Mouse (Mus musculus) liver, adult 2 months (tissue): Measurements from ENCODE around the gene Sgip1. TPM values are rescaled to one million over a fixed set of nuclear protein-coding genes. Genes with fewer than 3 reads are reported as not detected.

Source experiments
- DNase-seq: peaks from one replicate; pipeline ENCODE4 v3.0.0-alpha.2; 2011; ENCODE audit warnings: low read depth, low spot score; ENCODE audit errors: extremely low read depth
- H3K27ac ChIP-seq: fragments of 200-500 bp; replicated peaks from 2 replicates; pipeline ENCODE4 v1.5.1; 2012; ENCODE audit warnings: low read depth, mild to moderate bottlenecking, control low read depth, inconsistent platforms, low read length; ENCODE audit not compliant: insufficient read depth
- H3K27me3 ChIP-seq: fragments of 200-500 bp; 2 replicates; pipeline ENCODE4 v1.6.1; 2012; ENCODE audit warnings: mild to moderate bottlenecking, moderate library complexity, low read length, inconsistent platforms; ENCODE audit not compliant: control insufficient read depth, insufficient read depth
- H3K36me3 ChIP-seq: fragments of 200-500 bp; 2 replicates; pipeline ENCODE4 v1.6.1; 2012; ENCODE audit warnings: low read length, inconsistent platforms; ENCODE audit not compliant: control insufficient read depth, insufficient read depth
- H3K4me1 ChIP-seq: fragments of 200-500 bp; 2 replicates; pipeline ENCODE4 v1.6.1; 2011; ENCODE audit warnings: low read length; ENCODE audit not compliant: control insufficient read depth, insufficient read depth
- H3K4me3 ChIP-seq: fragments of 200-500 bp; 2 replicates; pipeline ENCODE4 v1.5.1; 2011; ENCODE audit warnings: low read depth, mild to moderate bottlenecking, control low read depth, low read length, moderate library complexity; ENCODE audit not compliant: insufficient read depth
- H3K79me2 ChIP-seq: fragments of 200-500 bp; 2 replicates; pipeline ENCODE4 v1.6.1; 2012; ENCODE audit warnings: inconsistent platforms, mild to moderate bottlenecking, low read length, moderate library complexity; ENCODE audit not compliant: control insufficient read depth, insufficient read depth
- H3K9ac ChIP-seq: fragments of 200-500 bp; 2 replicates; pipeline ENCODE4 v1.6.1; 2012; ENCODE audit warnings: low read depth, mild to moderate bottlenecking, control low read depth, inconsistent platforms, low read length
- CTCF ChIP-seq: fragments of 200-500 bp; IDR thresholded peaks from 2 replicates; pipeline ENCODE4 v1.5.1; 2011; ENCODE audit warnings: low read depth, low read length, control low read depth
- POLR2A ChIP-seq: fragments of 200-500 bp; IDR thresholded peaks from 2 replicates; pipeline ENCODE4 v1.6.1; 2011; ENCODE audit warnings: low read length, control low read depth; ENCODE audit not compliant: insufficient read depth; ENCODE audit errors: extremely low read depth
- WGBS: fragments of 180-500 bp; shearing (Covaris S2); methylation state at CpG from one replicate; pipeline ENCODE4 v1.1.7; 2018; 5-methylcytosine and 5-hydroxymethylcytosine counted together
- polyA plus RNA-seq: library from polyadenylated mRNA; depleted of rRNA; stranded (reverse); fragments of >200 nt; gene quantifications from 2 replicates; pipeline ENCODE4 v1.2.3, GENCODE M21; 2012
- total RNA-seq: library from RNA; depleted of rRNA; stranded (reverse); fragments of >200 nt; gene quantifications from 2 replicates; pipeline ENCODE4 v1.2.3, GENCODE M21; 2014

Gene Sgip1
- total and polyA plus RNA-seq, 2 experiments = 0.07 to 0.46 TPM

DNA sequence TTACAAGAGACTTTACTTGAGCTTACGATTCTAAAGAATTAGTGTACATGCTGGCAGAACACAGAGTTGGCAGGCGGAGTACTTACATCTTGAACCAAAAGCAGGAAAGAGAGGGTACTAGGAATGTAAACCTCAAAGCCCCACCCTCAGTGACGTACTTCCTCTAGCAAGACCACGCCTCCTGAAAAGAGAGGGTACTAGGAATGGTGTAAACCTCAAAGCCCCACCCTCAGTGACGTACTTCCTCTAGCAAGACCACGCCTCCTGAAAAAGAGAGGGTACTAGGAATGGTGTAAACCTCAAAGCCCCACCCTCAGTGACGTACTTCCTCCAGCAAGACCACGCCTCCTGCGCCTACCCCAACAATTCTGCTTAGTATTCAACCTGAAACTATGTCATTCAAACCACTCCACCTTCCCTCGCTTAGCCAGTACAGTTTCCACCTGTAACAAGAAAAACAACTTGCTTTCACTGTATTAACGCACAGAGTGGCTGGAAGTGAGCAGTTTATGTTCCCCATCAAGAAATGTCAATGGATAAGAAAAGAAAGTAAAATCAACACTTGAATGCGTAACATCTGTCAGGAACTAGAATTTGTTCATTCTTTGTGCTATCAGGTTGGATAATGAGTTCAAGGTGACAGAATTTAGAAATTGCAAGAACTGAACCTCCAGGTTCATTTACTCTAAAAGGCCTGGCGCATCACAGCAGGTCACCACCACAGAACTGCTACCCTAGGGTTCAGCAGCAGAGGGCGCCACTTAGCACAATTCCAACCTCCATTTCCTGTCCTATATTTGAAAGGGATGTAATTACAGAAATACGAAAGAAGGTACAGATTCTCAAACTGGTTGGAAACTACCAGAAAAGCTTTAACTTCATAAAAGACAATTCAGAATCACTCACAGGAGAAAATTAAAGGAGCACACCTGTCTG is 118.4 kb downstream of the Sgip1 start:
- H3K4me3 ChIP-seq = no peak overlapping the region
- 92% methylated on average over 15 of the region's 15 CpGs for WGBS
- no peak for DNase-seq
- no peak overlapping the region for H3K9ac ChIP-seq
- no peaks in the 10 kb centered on the region for H3K79me2 ChIP-seq
- no peaks in the 10 kb centered on the region for H3K36me3 ChIP-seq
- H3K4me1 ChIP-seq = peaks cover 6% of the 10 kb centered on the region; the same call in 1 of the 2 replicates
- TF ChIP-seq POLR2A (no peak), CTCF (peak; percentile 69)
- H3K27me3 ChIP-seq = no peaks in the 10 kb centered on the region
- H3K27ac ChIP-seq = no peak overlapping the region

DNA sequence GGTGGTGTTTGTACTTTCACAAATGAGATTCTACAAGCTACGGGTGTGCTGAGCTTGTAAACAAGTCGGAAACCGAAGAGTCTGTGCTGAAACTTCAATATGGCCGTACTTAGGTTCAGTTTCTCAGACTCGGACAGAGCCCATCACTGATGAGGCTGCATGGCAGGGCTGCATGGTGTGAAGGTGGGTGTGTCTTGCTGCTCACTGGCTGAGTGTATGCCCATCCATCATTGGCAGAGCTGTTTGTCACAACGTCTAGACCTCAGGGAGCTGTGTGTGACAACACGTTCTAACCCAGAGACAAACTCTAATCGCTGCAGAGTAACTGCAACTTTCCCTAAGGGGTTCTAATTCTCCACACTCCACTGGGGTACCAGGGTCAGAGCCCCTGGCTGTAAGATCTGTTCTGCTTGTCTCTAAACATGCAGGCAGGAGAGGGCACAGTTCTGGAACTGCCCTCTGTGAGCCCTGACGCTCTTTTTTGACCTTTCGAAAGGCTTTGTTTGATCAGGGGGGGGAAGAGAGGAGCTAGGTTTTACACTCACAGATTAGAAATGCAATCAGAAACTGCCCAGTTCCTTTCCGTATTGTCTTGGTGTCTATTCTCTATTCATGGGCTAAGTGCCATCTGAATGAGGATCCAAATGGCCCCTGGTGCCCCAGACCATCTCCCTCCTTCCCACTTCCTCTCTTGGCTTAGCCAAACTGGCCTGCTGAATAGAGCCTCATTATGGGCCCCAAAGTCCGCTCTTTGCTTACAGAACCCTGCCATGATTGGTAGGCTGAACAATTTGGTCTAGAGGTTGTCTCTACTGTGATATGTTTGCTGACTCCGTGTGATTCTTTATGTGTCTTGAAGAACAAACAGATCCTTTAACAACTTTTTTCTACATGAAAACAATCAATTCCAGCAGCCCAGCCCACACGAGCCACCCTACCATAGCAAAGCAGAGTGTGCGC is 121.9 kb downstream of the Sgip1 start:
- TF ChIP-seq POLR2A (no peak), CTCF (no peak)
- Histone ChIP-seq H3K79me2 (no peaks in the 10 kb centered on the region), H3K27me3 (no peaks in the 10 kb centered on the region), H3K27ac (peak overlapping the region; percentile 65), H3K4me3 (no peak overlapping the region), H3K4me1 (peaks cover 6% of the 10 kb centered on the region; the same call in 1 of the 2 replicates), H3K9ac (no peak overlapping the region), H3K36me3 (no peaks in the 10 kb centered on the region)
- DNase-seq = peak; percentile 67
- 46% methylated on average over 15 of the region's 15 CpGs for WGBS

DNA sequence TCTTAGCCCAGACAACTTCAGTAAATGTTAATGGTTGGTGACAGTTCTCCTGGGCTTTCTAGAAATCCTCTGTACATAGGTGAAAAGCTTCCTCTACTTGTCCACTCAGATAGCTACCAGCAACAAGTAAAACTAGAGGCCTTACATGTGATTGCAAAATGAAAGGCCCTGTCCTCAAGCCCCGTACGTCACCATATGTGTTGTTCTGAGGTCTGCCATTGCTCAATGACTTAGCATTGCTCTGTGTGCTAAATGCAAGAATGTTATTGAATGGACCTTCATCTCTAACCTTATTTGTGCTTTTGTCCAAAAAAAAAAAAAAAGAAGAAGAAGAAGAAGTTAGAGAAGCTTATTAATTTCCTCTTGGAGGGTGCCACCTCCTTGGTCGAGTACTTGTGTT is 125.4 kb downstream of the Sgip1 start:
- H3K4me3 ChIP-seq = no peak overlapping the region
- H3K79me2 ChIP-seq = no peaks in the 10 kb centered on the region
- 94% methylated on average over 3 of the region's 3 CpGs for WGBS
- no peak for TF ChIP-seq POLR2A
- no peak for TF ChIP-seq CTCF
- H3K9ac ChIP-seq = no peak overlapping the region
- H3K27me3 ChIP-seq = no peaks in the 10 kb centered on the region
- H3K4me1 ChIP-seq = peaks cover 6% of the 10 kb centered on the region; the same call in 1 of the 2 replicates
- no peaks in the 10 kb centered on the region for H3K36me3 ChIP-seq
- H3K27ac ChIP-seq = no peak overlapping the region
- no peak for DNase-seq

DNA sequence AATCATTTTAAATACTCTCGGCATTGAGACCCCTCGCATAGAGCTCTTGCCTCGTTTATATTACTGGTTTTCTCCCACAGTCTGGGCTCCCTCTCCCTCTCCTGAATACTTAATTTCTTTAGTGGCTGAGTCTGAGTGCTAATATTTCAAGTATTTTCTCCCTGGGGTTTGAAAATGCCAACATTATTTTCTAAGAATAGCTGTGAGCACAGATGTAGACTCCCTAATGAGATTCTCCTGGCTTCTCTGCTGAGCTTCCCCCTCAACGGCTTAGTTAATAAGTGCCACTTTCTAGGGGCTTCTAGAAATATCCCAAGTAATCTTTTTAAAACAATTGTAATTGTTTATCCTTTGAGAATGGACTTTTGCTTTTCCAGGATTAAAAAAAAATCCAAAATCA is 130.2 kb downstream of the Sgip1 start:
- H3K36me3 ChIP-seq = no peaks in the 10 kb centered on the region
- H3K27ac ChIP-seq = no peak overlapping the region
- TF ChIP-seq CTCF = no peak
- no peak for TF ChIP-seq POLR2A
- no peak overlapping the region for H3K4me3 ChIP-seq
- H3K27me3 ChIP-seq = no peaks in the 10 kb centered on the region
- DNase-seq = no peak
- H3K9ac ChIP-seq = no peak overlapping the region
- no peaks in the 10 kb centered on the region for H3K4me1 ChIP-seq
- 90% methylated on average over 4 of the region's 4 CpGs for WGBS
- no peaks in the 10 kb centered on the region for H3K79me2 ChIP-seq

DNA sequence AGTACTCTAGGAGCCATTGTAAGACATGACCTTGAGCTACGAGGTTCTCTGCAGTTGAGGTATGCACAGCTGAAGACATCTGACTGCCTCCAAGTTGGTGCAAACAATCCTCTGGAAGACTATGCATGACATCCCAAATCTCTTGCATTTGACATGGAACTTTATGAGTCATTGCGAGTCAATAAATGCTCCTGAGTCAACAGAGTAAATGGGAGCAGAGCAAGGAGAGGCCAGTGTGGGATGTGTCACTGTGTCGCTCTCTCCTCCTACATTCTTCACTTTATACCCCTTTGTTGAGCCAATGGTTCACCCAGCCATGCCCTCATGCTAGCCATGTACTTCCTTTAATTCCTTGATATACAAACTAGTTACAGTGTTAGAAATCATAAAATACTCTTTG is 142.0 kb downstream of the Sgip1 start:
- Histone ChIP-seq H3K4me3 (no peak overlapping the region), H3K9ac (no peak overlapping the region), H3K79me2 (no peaks in the 10 kb centered on the region), H3K27me3 (no peaks in the 10 kb centered on the region), H3K4me1 (no peaks in the 10 kb centered on the region), H3K27ac (no peak overlapping the region), H3K36me3 (no peaks in the 10 kb centered on the region)
- no peak for DNase-seq
- TF ChIP-seq CTCF = no peak
- TF ChIP-seq POLR2A = no peak
- 93% methylated on average over 3 of the region's 3 CpGs for WGBS
